Mouse (Mus musculus) urinary bladder, postnatal 25 days (tissue): Measurements from ENCODE around the gene Gm14151.
"Not testable (repeated sequence)": the region's sequence is repeated elsewhere in the genome, so short reads cannot be mapped to it uniquely, and the experiment has no call there.

Experiments
- DNase-seq: peaks from one replicate; pipeline ENCODE4 v3.0.0; 2022; ENCODE audit warnings: low spot score

Gm14151 gene

DNA sequence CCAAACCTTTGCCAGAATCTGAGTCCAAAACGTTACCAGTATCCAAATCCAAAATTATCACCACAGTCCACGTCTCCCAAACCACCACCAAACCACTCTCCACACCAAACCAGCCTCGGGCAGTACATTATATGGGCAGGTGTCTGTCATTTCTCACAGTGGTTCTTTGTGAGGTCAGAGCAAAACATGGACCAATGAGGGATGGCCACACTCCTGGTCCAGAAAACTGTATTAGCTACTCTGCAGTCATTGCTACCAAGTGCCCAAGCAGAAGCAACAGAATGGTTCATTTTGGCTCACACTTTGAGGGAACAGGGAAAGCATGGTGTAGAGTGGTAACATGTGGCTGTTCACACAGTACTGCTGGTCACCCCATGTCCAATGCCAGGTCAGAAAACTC, at the start of gene Gm14151:
TSS of gene Gm14151 (minus strand) at position 101 of the 400 bp plus-strand sequence.
- DNase-seq, result not testable (repeated sequence)

DNA sequence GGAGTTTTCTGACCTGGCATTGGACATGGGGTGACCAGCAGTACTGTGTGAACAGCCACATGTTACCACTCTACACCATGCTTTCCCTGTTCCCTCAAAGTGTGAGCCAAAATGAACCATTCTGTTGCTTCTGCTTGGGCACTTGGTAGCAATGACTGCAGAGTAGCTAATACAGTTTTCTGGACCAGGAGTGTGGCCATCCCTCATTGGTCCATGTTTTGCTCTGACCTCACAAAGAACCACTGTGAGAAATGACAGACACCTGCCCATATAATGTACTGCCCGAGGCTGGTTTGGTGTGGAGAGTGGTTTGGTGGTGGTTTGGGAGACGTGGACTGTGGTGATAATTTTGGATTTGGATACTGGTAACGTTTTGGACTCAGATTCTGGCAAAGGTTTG, 5.8 kb upstream of the Gm14151 start, which contains the start of gene Gm14147:
TSS of gene Gm14147 (plus strand) at position 301 of the 400 bp plus-strand sequence.
- not testable (repeated sequence) for DNase-seq

DNA sequence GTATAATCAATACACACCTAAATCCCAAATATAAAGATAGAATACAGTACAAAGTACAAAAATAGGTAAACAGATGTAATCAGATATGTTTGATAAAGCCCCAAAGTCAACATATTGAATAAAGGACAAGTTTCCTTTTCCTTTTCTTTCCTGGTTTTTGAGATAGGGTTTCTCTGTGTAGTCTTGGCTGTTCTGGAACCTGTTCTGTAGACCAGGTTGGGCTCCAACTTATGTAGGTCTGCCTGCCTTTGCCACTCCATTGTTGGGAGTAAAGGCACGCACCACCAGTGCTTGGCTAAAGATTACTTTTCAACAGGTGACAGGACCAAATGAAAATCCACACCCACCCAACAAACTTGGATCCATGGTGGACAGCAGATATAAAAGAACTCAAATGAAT, 35.5 kb downstream of the Gm14151 start:
- no peak for DNase-seq

DNA sequence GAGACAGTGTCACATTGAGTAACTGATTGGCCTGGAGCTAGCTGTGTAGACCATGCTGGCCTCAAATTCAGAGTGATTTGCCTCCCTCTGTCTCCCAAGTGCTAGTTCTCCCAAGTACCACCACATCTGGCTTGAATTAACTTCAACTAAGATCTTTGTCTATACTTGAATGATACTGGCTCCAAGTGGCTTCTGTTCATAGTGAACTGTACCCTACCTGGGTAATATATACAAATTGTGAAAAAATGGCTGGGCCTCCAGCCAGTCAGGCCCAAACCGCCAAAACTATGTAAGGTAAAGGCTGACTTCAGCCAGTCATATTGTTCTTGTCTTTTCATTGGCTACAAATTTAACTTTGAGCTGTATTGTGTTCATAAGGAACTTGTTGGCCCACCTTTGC, 51.7 kb downstream of the Gm14151 start:
- DNase-seq, result no peak

DNA sequence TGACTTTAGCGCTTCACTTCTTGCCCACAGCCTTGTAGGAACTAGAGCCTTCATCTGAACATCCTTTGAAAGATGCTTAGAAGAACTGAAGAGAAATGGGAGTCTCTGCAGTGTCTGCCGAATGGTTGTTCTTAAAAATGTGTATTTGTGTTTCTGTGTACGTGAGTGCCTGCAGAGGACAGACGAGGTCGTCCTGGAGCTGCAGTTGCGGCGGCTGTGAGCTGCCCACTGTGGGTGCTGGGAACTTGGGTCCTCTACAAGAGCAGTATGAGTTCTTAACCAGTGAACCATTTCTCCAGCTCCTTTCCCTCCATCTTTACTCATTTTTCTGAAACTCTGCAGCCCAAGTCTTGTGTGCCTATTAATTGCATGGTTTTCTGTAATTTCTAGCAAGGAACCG, 52.4 kb downstream of the Gm14151 start:
- no peak for DNase-seq

DNA sequence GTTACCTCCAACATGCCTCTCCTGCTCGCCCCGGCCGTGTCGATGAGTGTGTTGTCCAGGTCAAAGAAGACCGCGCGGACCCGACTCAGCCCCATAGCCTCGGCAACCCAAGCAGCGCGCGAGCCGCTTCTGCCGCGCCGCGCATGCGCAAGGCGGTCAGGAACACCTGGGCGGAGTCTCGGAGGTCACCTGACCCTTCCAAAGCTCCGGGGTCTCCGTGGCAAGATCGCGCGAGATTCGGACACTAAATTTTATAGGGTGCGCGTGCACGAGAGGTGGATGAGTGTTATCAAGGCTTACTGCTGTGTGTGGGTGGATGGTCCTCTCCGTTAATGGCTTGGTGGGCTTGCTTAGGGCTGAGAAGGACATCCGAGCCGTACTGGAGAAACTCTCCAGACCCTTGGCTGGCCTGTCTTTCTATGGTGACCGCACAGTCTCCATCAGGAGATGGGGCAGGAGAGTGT, 52.9 kb downstream of the Gm14151 start, which contains the start of the genes Ninl and Nanp:
TSS of gene Ninl (minus strand) at position 151 of the 464 bp plus-strand sequence.
TSS of gene Nanp (minus strand) at position 167 of the 464 bp plus-strand sequence.
- DNase-seq, result peak; percentile 91

DNA sequence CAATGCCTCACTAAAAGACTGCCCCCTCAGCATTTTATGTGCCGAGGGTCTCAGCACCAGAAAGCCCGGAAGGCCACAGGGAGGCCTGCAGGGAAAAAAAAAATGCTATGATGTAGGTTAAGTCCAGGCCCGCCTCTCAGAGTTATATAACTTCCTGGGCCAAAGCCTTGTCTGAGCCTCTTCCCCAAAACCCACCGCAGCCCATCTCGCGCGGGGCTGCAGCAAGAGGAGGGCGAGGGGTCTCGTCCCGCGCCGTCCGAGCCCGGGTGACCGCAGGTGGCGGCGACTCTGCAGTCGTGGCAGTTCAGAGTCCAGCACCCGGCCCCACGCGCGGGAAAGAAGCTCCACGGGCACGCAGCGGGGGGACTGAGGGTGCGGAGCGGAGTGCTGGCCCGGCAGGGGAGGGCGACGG, 53.3 kb downstream of the Gm14151 start:
- DNase-seq, result no peak

DNA sequence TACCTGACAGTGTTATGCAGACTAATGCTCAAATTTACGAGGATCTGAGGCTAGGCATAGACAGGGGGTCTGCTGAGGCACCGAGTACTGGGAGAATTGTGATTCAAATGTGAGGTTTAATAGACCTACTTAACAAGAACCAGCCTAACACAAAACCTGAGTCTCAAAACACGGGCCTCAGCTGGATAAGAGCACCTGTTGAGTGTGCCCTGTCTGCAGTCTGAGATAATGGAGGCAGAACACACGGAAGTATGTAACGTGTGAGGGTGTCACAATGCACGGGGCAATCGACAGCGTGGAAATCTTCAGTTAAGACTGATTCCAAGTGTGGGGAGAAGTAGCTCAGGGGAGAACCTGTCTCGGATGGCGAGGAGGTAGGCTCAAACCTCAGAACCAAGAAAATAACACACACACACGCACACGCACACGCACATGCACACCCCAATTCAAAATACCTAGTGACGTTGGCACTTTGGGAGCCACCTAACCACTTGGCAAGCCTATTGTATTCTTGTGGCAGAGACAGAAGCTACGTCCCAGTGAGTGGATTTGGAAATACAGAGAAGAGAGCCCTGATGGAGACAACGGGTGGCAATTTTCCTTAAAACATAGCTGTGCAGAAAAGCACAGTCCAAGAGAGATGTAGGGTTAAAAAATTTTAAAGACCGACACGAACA, 54.1 kb downstream of the Gm14151 start:
- no peak for DNase-seq

DNA sequence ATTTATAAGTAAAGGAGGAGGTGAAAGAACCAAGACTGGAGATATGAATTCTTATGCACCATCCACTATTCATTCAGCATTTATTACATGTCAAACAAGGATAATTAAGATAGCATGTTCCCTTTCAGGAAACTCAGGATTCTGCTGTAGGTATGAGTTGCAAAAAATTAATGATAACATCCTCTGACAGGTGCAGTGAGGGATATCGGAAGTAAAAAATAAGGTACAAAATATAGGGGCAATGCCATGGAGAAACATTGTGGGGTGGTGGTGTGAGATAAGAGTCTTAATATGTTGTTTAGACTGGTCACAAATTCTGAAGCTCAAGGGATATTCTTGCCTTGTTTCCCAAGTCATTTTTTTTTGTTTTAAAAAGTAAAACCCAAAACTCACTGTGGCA, 54.9 kb downstream of the Gm14151 start:
- DNase-seq, result no peak
